Mouse (Mus musculus): ENCODE data around the gene Myl7. TPM values are rescaled to one million over a fixed set of nuclear protein-coding genes. Genes with fewer than 3 reads are reported as not detected.
A peak's percentile ranks its signal among the peaks of the same experiment; 100 is the strongest.
"Not testable (repeated sequence)": the region's sequence is repeated elsewhere in the genome, so short reads cannot be mapped to it uniquely, and the experiment has no call there.

Gene Myl7
- total RNA-seq (2021) = not detected
- long read RNA-seq, experiment 1 = 0 reads
- long read RNA-seq, experiment 2 = 0 reads

DNA sequence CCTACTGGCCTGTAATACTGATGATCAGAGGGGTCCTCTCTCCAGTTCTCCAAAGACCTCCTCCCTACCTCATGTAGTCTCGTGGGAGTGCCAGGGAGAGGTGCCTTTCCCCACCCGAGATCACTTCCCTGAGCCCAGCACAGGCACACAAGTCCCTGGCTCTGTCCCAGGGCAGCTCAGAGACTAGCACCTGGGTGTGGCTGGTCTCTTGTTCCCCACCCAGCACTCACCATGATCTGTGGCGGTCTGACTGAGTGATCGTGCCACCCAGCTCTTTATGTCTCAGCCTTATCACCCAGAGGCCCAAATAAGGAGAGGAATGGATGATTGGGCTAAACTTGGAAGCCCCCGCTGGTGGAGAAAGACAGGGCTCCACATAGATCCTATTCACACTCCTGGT is at the start of gene Myl7:
Myl7 (minus strand) TSS at position 252 of the 400 bp plus-strand sequence.
- no peak for DNase-seq (ENCODE audit: low spot score in 2 of 2)

DNA sequence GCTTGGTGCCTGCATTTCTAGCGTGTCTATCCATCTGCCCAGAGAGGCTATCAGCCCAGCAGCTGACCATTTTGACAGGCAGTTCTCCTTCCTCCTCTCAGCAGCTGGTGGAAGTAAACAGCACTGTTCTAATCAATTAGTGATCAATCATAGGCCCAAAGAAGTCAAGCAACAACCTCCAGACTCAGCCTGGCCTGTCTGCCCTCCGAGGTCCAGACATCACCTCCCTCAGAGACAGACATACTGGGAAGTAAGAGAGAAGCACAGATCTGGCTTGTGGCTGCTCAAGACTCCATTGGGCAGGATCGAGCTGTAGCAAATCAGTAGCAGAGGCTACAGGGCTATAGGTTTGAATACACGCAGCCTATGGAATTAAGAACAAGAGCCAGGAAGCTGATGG is 49.2 kb upstream of the Myl7 start:
- DNase-seq (ENCODE audit: low spot score in 2 of 2) = no peak

DNA sequence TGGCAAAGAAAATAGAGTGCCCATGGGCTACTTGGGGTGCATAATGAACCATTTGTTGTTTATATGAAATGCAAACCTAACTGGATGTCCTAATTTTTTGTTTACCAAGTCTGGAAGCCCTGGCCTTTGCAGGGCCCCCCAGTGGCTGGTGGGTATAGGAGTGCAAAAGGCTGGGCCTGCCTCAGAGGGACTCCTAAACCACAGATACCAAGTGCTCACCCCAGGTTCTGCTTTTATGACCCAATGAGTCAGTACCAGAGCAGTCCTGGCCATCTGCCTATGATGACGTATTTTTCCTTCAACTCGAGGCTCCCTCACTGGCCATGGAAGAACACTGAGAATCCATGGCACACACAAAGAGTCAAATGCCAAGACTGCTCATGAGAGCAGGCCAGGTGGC is 46.5 kb upstream of the Myl7 start:
- DNase-seq (ENCODE audit: low spot score in 2 of 2) = no peak

DNA sequence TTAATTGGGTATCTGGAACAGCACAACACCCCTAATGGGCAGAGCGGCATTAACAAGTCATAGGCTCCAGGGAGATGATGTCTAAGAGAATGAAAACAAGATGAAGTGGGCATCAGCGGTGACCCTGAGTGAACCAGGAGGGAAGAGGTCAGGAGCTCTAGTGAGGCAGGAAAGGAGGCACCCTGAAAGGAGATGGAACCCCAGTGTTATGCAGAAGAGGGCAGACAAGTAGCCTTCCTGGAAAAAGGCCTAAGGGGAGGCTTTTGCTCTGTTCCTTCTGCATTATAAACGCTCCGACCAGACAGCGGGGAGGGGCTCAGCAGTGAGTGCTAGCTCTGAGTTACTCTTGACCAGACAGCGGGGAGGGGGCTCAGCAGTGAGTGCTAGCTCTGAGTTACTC is 44.4 kb upstream of the Myl7 start:
- no peak for DNase-seq (ENCODE audit: low spot score in 2 of 2)

DNA sequence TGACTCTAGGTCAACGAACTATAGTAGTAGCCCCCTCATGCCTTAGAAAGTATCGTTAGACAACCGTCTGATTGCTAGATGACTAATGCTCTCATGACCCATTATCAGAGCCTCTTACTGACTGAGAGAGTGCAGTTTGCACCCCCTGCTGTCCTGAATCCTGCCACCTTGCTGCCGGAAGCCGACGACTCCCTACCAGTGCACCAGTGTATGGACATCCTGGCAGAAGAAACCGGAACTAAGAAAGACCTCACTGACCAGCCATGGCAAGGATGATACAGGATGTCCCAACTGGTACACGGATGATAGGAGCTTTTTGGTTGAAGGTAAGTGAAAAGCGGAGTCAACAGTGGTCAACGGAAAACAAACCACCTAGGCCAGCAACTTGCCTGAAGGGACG is 35.9 kb upstream of the Myl7 start:
- DNase-seq (ENCODE audit: low spot score in 2 of 2) = not testable (repeated sequence)

DNA sequence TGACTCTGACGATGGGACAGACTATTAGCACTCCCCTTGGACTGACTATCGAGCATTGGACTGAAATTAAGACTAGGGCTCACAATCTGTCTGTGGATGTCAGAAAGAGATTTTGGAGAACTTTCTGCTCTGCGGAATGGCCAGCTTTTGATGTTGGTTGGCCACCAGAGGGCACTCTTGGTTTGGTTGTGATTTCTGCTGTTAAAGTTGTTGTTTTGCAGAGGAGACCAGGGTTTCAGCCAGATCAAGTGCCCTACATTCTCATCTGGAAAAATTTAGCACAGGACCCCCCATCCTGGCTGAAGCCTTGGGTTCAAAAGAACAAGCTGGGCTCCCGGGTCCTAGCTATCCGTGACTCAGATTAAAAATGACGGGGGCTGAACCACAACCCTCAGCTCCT is 33.4 kb upstream of the Myl7 start:
- not testable (repeated sequence) for DNase-seq (ENCODE audit: low spot score in 2 of 2)

DNA sequence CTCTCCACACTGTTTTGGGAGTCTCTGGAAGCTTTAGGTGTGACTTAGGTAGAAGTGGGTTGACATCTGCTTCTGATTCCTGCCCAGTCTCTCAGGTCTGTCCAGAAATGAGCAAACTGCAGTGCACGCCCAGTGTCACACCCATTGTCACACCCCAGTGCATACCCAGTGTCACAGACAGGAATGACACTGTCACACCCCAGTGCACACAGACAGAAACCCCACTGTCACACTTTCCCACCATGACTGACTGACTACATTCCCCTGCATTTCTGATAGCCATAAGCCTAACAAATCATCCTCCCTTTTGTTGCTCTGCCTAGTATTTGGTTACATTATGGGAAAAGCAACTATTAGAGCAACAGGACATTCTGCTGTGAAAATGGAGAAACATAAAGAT is 32.0 kb upstream of the Myl7 start:
- DNase-seq (ENCODE audit: low spot score in 2 of 2) = no peak

DNA sequence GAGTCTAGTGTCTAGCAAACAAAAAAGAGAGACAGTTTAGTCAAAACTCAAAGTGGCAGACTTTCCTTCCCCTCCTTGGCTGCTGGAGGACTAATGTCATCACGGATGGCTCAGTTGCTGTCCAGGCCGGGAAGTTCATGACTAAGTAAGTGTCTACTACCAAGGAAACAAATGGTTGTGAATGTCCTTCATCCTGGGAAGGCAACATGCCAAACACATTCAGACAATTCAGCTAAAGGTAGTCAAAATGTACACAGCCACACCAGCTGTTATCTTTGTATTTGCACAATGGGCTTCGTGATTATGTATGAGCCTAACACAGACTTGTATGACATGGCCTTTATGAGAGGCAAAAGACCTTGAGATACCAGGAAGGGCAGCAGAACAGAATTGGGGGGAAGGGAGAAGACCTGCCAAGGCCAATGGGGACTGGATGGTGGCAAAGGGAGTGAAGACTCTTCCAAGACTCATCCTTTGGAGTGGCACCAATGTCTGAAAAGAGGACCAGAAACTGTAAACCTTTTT is 28.2 kb upstream of the Myl7 start:
- DNase-seq (ENCODE audit: low spot score in 2 of 2) = no peak

DNA sequence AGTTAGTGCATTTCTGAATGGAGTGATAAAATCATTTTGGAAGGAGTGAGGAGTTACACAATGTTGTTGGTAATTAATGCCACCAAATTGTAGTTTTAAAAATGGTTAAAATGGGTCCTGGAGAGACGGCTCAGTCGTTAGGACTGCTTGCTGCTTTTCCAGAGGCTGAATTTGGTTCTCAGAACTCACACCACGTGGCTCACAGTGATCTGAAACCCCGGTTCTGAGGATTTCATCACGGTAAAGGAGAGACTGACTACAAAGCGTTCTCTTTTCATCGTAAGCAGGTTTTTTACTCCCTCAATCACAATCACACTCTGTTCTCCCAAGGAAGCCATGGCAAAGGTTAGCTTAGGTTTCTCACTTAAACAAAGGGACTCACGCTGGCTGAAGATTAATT is 26.1 kb upstream of the Myl7 start:
- no peak for DNase-seq (ENCODE audit: low spot score in 2 of 2)

DNA sequence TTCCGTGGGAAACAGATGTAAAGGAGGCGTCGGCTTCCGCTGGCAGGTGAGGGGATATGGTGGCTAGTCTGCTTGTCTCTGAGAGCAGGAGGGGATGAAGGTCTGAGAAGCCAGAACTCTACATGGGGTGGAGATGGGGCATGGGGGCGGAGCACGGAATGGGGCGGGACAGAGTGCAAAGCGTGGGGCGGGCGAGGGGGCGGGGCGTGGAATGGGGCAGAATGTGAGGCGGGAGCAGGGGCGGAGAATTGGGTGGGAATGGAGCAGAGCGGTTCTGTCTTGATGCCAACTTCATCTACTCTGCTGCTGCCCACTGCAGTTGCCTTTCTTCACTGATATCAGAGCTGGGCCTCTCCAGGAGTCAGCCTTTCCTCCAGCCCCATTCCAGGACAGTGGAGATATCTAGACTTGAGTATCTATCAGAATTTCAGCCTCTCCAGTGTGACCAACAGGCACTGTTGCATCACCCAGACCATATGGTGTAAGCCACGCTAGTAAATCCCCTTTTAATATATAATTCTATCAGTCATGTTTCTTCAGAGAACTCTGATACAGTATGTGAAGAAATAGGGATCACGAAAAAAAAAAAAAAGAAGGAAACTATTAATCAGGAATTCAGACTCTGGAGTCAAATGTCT is 21.9 kb upstream of the Myl7 start:
- no peak for DNase-seq (ENCODE audit: low spot score in 2 of 2)

DNA sequence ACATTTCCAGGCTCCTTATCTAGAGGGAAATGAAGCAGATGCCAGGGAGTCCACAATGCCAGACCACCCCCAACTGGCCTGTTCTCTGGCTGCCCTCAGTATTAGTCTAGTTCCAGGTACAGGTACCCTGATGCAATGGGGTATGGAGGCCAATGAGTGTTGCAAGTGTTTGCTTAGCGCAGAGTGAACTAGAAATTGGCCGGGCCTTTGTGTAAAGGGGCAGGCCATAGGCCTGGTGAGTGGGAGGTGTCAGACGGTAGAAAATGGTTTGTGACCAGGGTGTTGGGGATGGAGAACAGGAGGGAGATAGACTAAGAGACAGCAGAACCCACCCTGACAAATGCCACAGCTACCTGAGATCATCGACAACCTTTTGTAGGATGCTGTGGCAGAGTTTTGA is 21.0 kb upstream of the Myl7 start:
- no peak for DNase-seq (ENCODE audit: low spot score in 2 of 2)

DNA sequence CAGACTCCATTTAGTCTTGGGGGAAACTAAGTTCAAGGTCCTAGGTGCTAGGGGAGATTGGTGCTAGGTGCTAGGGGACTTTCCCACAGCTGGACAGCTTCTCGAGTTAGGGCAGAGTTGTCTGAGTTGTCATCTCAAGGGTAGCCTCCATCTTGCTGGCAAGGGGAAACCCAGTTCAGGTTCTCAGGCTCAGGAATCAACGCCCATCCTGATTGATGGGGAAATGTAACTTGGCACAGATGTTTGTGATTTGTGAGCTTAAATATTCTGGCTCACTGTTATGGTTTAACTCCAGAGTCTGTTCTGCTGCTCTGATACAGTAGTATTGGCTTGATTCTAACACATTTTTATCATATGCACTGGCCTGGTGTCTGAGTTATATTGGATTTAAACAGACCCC is 19.5 kb upstream of the Myl7 start:
- DNase-seq (ENCODE audit: low spot score in 2 of 2) = no peak

DNA sequence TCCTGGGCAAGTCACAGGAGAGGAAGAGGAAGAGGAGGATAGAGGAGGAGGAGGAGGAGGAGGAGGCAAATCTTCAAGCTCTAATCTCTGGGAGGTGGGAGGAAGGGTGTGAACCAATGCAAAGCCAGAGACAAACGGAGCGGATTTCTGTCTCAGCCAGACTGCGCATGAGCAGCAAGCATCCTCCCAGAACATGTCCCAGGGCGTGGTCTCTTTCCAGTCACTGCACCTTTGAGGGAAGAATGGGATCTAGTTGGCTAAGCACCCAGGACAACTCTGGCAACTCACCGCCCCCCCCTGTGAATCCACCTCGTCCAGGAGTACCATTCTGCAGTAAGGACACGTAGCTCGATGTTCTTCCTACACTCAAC is 17.6 kb upstream of the Myl7 start:
- DNase-seq (ENCODE audit: low spot score in 2 of 2) = no peak

DNA sequence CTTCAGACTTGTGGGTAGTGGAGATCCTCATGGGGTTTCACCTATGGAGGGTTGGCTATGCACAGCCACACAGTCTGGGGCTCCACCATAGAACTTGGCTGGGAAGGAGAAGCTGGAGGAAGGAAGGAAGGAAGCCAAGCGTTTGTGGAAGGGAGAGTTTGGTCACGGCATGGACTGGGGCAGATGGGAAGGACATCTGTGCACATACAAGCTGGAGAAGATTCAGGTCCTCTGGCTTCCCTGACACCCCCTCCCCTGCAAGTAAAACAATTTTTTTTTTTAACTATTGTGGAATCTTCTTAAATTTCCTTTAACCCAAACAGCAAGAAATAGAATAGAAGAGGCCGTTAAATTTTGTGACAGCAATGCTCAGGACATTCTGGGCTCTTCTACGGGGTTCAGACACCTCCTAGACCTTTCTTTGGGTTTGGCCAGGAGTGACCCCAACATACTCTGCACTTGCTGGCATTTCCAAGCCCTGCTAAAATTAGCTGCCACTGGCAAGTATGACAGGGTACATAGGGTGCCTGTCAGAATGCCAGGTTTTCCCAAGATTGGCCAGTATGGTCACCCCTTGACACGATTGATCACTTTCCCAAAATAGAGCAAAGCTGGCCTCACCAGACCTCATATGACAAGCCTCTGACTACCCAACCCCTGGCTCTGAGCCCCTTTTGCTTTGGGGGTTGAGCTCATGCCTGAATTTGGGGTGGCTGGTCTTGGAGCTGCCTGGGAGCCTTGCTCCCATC is 17.0 kb upstream of the Myl7 start:
- DNase-seq (ENCODE audit: low spot score in 2 of 2) = no peak

DNA sequence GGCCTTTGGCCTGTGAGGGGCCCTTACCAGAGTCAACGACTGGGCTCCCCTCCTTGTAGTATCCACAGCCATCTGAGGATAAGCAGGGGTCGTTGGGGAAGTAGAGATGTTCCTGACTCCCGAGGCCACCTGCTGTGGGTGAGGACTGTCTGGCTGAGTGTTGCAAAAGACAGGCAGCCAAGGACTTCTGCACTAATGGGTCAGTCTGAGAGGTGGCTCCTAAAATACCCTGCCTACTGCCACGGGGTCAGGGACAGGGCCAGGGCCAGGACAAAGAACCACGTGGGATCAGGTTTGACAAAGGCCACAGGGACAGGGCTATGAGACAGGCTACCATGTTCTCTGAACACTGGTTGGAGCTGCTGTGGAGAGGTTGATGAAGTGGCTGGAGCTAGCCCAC is 16.4 kb upstream of the Myl7 start:
- DNase-seq (ENCODE audit: low spot score in 2 of 2) = no peak

DNA sequence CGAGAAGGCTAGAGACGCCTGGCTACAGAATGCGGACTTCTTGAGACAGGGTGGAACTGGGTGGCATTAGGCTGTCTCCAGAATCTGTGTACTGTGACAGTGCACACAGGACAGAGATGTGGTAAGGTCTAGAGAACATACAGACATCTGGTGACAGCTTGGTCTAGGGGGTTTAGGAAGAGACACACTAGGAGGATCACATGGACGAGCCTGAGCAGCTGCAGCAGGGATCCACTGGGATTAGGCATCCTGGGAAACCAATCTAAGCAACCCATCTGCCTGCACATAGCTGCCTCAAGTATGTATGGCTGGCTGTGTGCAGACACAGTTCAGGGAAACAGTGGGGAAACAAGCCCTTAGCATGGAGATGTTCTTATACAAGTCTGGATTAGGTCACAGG is 15.4 kb upstream of the Myl7 start:
- no peak for DNase-seq (ENCODE audit: low spot score in 2 of 2)

DNA sequence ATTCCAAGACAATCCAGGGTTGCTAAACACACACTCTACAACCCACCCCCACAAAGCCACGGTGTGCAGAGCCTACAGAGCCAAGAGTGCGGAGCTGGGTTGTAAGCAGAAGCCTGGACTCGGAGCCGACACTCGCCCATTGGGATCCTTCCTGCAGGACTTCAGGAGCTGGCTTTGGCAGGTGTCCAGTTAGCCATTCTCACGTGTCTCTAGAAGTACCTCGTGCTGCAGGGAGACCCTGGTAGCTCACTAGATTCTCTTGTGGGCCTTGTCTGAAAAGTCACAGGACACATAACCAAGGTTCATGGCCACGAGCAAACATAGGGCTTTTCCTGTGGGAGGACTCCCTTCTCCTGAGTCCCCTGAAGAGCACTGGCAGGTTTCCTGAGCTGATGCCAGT is 14.7 kb upstream of the Myl7 start:
- DNase-seq (ENCODE audit: low spot score in 2 of 2) = no peak

DNA sequence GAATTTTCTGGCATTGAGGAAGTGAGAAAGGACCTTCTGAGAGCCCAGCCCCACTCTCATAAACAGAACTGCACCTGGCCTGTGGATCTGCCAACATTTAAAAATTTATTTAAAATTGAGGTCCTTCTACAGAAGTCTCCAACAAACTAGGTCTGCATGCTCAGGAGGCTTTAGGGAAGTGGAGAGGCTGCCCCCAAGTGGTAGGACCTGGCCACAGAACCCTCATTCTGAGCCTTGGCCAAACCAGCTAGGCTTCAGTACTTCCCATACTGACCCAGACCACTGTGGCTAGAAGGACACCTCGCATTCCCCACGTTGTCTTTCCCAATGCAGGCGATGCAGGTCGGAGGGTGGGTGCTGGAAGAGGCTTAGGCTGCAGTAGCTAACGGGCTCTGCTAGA is 14.1 kb upstream of the Myl7 start:
- peak; percentile 70 to 73 for DNase-seq (ENCODE audit: low spot score in 2 of 2)

DNA sequence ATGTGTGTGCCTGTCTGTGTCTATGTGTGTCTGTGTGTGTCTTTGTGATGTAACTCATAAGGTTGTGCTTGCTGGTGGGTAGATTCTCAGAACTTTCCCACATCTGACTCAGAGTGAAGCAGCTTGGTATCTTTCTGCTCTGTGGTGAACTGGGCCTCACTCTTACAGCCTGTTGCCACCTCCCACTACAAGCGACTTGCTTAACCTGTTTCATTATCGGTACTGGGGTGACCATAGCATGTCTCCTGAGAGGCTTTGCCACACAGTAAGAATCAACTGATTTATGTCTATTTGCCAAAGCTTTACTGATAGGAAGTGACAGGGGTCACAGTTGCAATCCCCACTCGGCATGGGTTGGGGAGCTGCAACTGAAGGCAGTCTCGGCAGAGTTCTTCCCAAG is 10.1 kb upstream of the Myl7 start:
- no peak for DNase-seq (ENCODE audit: low spot score in 2 of 2)

DNA sequence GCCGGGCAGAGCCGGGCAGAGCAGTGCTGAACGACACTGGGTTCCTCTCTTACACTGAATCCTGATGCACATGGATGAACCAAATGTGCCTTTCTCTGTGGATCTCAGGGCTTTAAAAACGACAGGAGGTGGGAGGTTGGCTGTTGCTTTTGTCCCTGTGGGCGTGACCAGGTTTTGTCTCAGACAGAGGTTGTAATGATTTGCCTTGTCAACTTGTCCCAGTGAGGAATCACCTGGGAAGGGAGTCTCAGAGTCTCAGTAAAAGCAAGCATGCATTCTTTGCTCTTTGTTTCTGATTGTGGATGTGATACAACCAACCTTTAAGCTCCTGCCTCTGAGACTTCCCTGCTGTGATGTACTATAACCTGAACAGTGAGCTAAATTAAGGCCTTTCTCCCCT is 8.5 kb upstream of the Myl7 start:
- no peak for DNase-seq (ENCODE audit: low spot score in 2 of 2)

DNA sequence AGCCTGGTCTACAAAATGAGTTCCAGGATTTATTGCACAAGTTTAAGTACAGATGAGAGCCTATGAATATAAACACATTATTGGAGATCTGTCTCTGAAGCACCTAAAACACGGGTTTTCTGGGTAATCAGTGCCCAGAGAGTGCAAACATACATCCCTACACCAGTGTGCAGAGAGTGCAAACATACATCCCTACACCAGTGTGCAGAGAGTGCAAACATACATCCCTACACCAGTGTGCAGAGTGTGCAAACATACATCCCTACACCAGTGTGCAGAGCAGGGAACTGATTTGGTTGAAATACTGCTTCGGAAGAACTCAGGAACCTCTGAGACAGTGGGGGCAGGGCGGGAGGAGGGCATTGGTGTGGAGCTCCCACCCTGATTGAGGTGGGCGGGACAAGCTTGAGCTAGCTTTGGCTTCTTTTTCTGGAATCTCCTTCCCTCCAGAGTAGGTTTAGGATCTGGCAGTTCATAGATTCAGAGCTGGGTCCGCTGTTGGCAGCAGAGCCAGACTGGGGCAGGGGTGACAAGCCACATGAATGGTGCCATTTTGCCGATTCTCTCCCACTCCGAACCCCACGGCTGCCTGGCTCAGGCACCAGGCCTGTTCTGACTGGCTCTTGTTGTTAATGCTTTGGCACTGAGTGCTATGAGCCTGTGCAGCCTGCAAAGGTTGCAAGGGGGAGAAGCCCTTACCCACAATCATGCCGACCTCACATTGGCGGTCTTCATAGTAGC is 7.4 kb upstream of the Myl7 start:
- peak in 1 of 2 experiments; percentile 46 for DNase-seq (ENCODE audit: low spot score in 2 of 2)

DNA sequence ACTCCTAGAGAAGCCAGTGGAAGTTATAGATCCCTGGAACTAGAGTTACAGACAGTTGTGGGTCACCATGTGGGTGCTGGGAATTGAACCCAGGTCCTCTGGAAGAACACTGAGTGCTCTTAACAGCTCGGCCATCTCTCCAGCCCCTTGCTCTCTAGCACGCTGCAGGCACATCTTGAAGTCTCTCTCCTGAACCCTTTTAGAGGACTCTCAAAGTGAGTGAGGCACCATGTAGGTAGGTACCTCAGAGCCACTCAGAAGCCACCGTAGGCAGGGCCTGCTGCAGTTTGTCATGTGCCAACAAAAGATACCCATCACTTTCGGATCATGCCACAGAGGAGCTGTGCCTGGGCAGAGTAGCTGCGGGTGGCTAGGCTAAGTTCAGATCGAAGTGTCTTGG is 6.3 kb upstream of the Myl7 start:
- no peak for DNase-seq (ENCODE audit: low spot score in 2 of 2)
